Mouse (Mus musculus): Measurements from ENCODE around the gene Csnk1g2. TPM values are rescaled to one million over a fixed set of nuclear protein-coding genes. Genes with fewer than 3 reads are reported as not detected.
A peak's percentile ranks its signal among the peaks of the same experiment; 100 is the strongest.

The Csnk1g2 gene
- total RNA-seq (2014; rRNA removed) (127 and 135 TPM in 2 replicates), polyA plus RNA-seq (2015; fragmentation: Nextera tagmentation; extraction: Ambion mirVana) (91.8 and 94.1 TPM in 2 replicates)

DNA sequence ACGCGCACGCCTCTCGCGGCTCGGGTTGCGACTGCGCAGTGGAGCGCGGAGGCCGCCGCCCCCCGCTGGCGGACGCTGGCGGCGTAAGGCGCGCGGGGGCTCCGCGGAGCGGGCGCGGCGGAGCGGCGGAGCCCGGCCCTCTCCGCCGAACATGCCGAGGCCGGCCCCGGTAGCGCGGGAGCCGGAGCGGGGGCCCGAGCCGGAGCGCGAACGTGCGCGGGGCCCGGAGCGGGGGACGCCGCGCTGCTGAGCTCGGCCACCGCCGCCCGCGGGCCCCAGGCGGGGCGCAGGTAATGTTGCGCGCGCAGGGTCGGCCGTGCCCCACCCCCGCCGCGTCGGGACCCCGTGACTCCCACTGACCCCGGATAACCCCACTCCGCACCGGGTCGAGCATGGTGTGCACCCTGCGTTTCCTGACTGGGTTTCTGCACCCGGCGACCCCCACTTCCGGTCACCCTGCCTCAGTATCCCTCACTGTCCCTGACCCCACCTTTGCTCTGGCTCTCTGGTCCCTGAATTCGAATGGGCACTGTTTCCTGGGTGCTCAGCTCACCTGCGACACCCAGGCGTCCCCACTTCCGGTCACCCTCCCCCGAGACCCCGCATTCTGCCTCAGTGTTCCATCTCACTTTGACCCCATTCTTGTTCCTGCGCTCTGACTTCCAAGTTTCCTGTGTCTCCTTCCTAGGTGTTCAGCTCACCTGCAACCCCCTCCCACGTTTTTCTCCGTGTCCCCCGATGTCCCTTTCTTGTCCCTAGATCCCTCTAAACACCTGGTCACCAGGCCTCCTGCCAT lies at the start of gene Csnk1g2:
Csnk1g2 (plus strand) TSS at position 178 of the 796 bp plus-strand sequence.
- Histone ChIP-seq H3K4me2 (ENCODE audit: low read depth) (peak within 1 kb of the TSS; percentile 97), H3K27me3 (ENCODE audit: insufficient read depth, low read length) (no peaks in the 10 kb centered on the region), H3K27ac (ENCODE audit: low read depth, low read length) (peak within 1 kb of the TSS; percentile 95), H3K9me3 (ENCODE audit: low read length) (no peaks in the 10 kb centered on the region), H3K4me1 (ENCODE audit: insufficient read depth) (peaks cover 22% of the 10 kb centered on the region; the same call in 1 of the 2 replicates), H3K36me3 (ENCODE audit: insufficient read depth) (peaks cover 4% of the 10 kb centered on the region; the same call in 1 of the 2 replicates), H3K9ac (peak within 1 kb of the TSS; percentile 87), H3K4me3 (ENCODE audit: low read depth, low read length) (peak within 1 kb of the TSS; percentile 94)
- DNase-seq (peak; percentile 31), ATAC-seq (peak; percentile 11)
- TF ChIP-seq CTCF (IDR thresholded peaks at IDR 0.05; ENCODE audit: low read depth) = peak; percentile 12; the same call in 1 of the 2 replicates
- 3% methylated on average over 68 of the region's 85 CpGs for WGBS

DNA sequence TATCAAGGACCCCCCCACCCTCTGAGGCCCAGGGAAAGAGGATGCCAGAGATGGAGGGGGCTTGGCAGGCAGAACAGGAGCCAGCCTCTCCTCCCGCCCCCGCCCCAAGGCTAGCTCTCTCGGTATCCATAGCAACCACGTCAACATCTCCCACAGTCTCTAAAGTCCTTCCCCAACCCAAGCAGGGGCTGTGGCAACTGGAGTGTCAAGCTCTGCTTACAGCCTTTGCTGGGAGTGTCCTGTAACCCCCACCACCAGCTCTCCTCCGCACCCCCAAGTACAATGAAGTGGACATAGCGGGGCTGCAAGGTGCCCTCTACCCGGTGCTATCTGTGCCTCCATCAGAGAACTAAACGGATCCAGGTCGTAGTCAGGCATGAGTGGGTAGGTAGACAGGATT lies 48.7 kb upstream of the Csnk1g2 start:
- Histone ChIP-seq H3K4me1 (ENCODE audit: insufficient read depth) (peaks cover 25% of the 10 kb centered on the region), H3K4me3 (ENCODE audit: low read depth, low read length) (no peak overlapping the region), H3K27me3 (ENCODE audit: insufficient read depth, low read length) (no peaks in the 10 kb centered on the region), H3K9ac (no peak overlapping the region), H3K9me3 (ENCODE audit: low read length) (no peaks in the 10 kb centered on the region), H3K27ac (ENCODE audit: low read depth, low read length) (no peak overlapping the region), H3K36me3 (ENCODE audit: insufficient read depth) (no peaks in the 10 kb centered on the region), H3K4me2 (ENCODE audit: low read depth) (no peak overlapping the region)
- DNase-seq (no peak), ATAC-seq (no peak)
- WGBS = 53% methylated on average over 9 of the region's 9 CpGs
- no peak for TF ChIP-seq CTCF (IDR thresholded peaks at IDR 0.05; ENCODE audit: low read depth)

DNA sequence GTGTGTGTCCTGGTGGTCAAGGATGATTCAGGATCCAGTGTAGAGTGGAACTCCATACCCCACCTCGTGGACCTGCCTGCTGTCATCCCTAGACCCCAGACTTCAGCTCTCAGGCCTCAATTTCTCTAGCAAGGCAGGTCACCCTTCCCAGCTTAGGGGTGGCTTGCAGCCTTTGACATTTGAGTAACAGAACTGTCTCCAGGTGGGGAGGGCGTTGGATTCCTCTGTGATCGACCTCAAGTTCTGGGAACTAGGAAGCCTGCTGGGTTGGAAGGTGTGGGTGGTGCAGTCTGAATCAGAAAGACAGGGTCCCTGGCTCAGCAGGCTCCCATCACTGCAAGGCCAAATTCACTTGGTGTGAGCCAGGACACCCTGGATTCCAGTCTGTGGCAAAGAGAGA lies 47.7 kb upstream of the Csnk1g2 start:
- H3K36me3 ChIP-seq (ENCODE audit: insufficient read depth) = no peaks in the 10 kb centered on the region
- no peak overlapping the region for H3K4me3 ChIP-seq (ENCODE audit: low read depth, low read length)
- 80% methylated on average over 3 of the region's 3 CpGs for WGBS
- DNase-seq = no peak
- peaks cover 25% of the 10 kb centered on the region for H3K4me1 ChIP-seq (ENCODE audit: insufficient read depth)
- H3K9me3 ChIP-seq (ENCODE audit: low read length) = no peaks in the 10 kb centered on the region
- H3K27me3 ChIP-seq (ENCODE audit: insufficient read depth, low read length) = no peaks in the 10 kb centered on the region
- peak overlapping the region; percentile 91 for H3K4me2 ChIP-seq (ENCODE audit: low read depth)
- no peak for ATAC-seq
- no peak for TF ChIP-seq CTCF (IDR thresholded peaks at IDR 0.05; ENCODE audit: low read depth)
- no peak overlapping the region for H3K9ac ChIP-seq
- no peak overlapping the region for H3K27ac ChIP-seq (ENCODE audit: low read depth, low read length)

DNA sequence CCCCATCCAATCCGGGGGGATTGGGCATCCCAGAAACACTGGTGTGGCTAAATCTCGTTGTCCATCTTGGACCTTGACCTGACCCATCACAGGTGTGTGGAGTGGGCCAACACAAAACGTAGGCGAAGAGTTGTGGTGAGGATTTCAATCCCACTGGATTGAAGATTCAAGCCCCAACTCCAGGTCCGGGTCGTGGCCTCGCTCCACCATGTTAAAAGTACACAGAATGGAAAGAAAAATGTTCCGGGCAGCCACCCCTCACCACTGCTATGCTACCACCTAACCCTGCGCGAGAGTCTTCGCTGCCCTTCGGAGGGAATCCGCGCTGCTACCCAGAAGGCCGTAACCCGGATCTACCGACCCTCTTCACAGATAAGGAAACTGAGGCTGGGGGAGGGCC lies 46.7 kb upstream of the Csnk1g2 start:
- peak overlapping the region; percentile 71 for H3K4me3 ChIP-seq (ENCODE audit: low read depth, low read length)
- H3K4me1 ChIP-seq (ENCODE audit: insufficient read depth) = peaks cover 21% of the 10 kb centered on the region
- no peak overlapping the region for H3K27ac ChIP-seq (ENCODE audit: low read depth, low read length)
- no peaks in the 10 kb centered on the region for H3K9me3 ChIP-seq (ENCODE audit: low read length)
- no peak for TF ChIP-seq CTCF (IDR thresholded peaks at IDR 0.05; ENCODE audit: low read depth)
- H3K36me3 ChIP-seq (ENCODE audit: insufficient read depth) = no peaks in the 10 kb centered on the region
- peak overlapping the region; percentile 91 for H3K4me2 ChIP-seq (ENCODE audit: low read depth)
- H3K9ac ChIP-seq = peak overlapping the region; percentile 81
- ATAC-seq (no peak), DNase-seq (no peak)
- H3K27me3 ChIP-seq (ENCODE audit: insufficient read depth, low read length) = no peaks in the 10 kb centered on the region
- WGBS = 20% methylated on average over 17 of the region's 17 CpGs

GRCm38 (mm10) chr10:80576351-80577194 lies 46.1 kb upstream of the Csnk1g2 start:
- WGBS = 1% methylated on average over 94 of the region's 96 CpGs
- peak overlapping the region; percentile 71 for H3K4me3 ChIP-seq (ENCODE audit: low read depth, low read length)
- H3K9ac ChIP-seq = peak overlapping the region; percentile 81
- H3K27me3 ChIP-seq (ENCODE audit: insufficient read depth, low read length) = no peaks in the 10 kb centered on the region
- no peaks in the 10 kb centered on the region for H3K36me3 ChIP-seq (ENCODE audit: insufficient read depth)
- ATAC-seq (peak; percentile 2; the same call in 1 of the 2 replicates), DNase-seq (peak; percentile 71)
- H3K4me2 ChIP-seq (ENCODE audit: low read depth) = peak overlapping the region; percentile 91
- H3K9me3 ChIP-seq (ENCODE audit: low read length) = no peaks in the 10 kb centered on the region
- TF ChIP-seq CTCF (IDR thresholded peaks at IDR 0.05; ENCODE audit: low read depth) = no peak
- peak overlapping the region; percentile 81 for H3K27ac ChIP-seq (ENCODE audit: low read depth, low read length)
- H3K4me1 ChIP-seq (ENCODE audit: insufficient read depth) = peaks cover 16% of the 10 kb centered on the region

- Histone ChIP-seq H3K9me3 (ENCODE audit: low read length) (no peaks in the 10 kb centered on the region), H3K4me3 (ENCODE audit: low read depth, low read length) (peak within 1 kb of the TSS; percentile 71), H3K27me3 (ENCODE audit: insufficient read depth, low read length) (no peaks in the 10 kb centered on the region), H3K9ac (peak within 1 kb of the TSS; percentile 81), H3K4me2 (ENCODE audit: low read depth) (peak within 1 kb of the TSS; percentile 91), H3K36me3 (ENCODE audit: insufficient read depth) (0 out of 2 replicates have a peak, but pooled peaks cover under 1% of the 10 kb centered on the region), H3K4me1 (ENCODE audit: insufficient read depth) (peaks cover 16% of the 10 kb centered on the region), H3K27ac (ENCODE audit: low read depth, low read length) (peak within 1 kb of the TSS; percentile 81)
- under 1% methylated on average over 78 of the region's 97 CpGs for WGBS
- TF ChIP-seq CTCF (IDR thresholded peaks at IDR 0.05; ENCODE audit: low read depth) = no peak
- ATAC-seq (peak; percentile 80), DNase-seq (peak; percentile 97)
These were observed 45.2 kb upstream of the Csnk1g2 start, which contains the start of gene Klf16 for GRCm38 (mm10) chr10:80577195-80578130. Gene Klf16, minus strand, starts transcription at chr10:80577321.
